Mouse (Mus musculus) ovary, adult 18-20 months (tissue): Measurements from ENCODE around the gene Atxn3.

Experiments used
- DNase-seq: peaks from one replicate; pipeline ENCODE4 v3.0.0; 2022; ENCODE audit warnings: low spot score, mixed read lengths

The Atxn3 gene

GRCm38 (mm10) chr12:101889351-101889750 is 68.7 kb downstream of the Atxn3 start:
- no peak for DNase-seq

- no peak for DNase-seq
These were observed 69.7 kb downstream of the Atxn3 start for GRCm38 (mm10) chr12:101888312-101888711.

GRCm38 (mm10) chr12:101884926-101885325 is 73.1 kb downstream of the Atxn3 start:
- DNase-seq, result no peak

- no peak for DNase-seq
These were observed 81.7 kb downstream of the Atxn3 start for GRCm38 (mm10) chr12:101876374-101876773.

- no peak for DNase-seq
These were observed 82.9 kb downstream of the Atxn3 start for GRCm38 (mm10) chr12:101875107-101875506.
